8 mouse cellular contexts compared by ENCODE assay signal in genomic region chr8:84659936-84660818, GRCm38 (mm10).
DNase-seq lines count a peak whose midpoint lies in the region.

No protein-coding gene starts in this region.

- peak; percentile 88 for DNase-seq in MN1 (ENCODE audit: low spot score)
- peak; percentile 62 for DNase-seq in c-Kit-positive CD71-positive TER-119-positive erythroid progenitor cells, embryonic 14.5 days (ENCODE audit: low spot score)
- DNase-seq in heart, adult 9 months (ENCODE audit: low spot score in 2 of 2), result peak; percentile 82 to 90
- peak; percentile 75 for DNase-seq in kidney, adult 9 months
- peak; percentile 74 for DNase-seq in lung, postnatal 14 days
- DNase-seq in skeletal muscle tissue, adult 2 months (ENCODE audit: low read depth, low spot score), result peak; percentile 48
- no peak for DNase-seq in right cerebral cortex, postnatal 25 days
- DNase-seq in frontal cortex, postnatal 25 days (ENCODE audit: low spot score in 2 of 2), result no peak

Comparison
In these comparisons a context has a peak if more than half of its experiments do, and no peak if none do; other contexts are left out.
1. DNase-seq: peak in MN1 (single experiment), c-Kit-positive CD71-positive TER-119-positive erythroid progenitor cells, embryonic 14.5 days (single experiment), heart, adult 9 months (2 of 2), kidney, adult 9 months (single experiment), lung, postnatal 14 days (single experiment) and skeletal muscle tissue, adult 2 months (single experiment); none in right cerebral cortex, postnatal 25 days (single experiment) and frontal cortex, postnatal 25 days (0 of 2).